Mouse (Mus musculus) adrenal gland, adult 8-10 months (tissue): ENCODE results near the gene Ugt1a10. TPM values are rescaled to one million over a fixed set of nuclear protein-coding genes. Genes with fewer than 3 reads are reported as not detected.

Experiments
- DNase-seq: peaks from one replicate; pipeline ENCODE4 v3.0.0; 2022
- total RNA-seq, 4 experiments: library from RNA; stranded (reverse); gene quantifications; 2 replicates each; pipeline ENCODE4 v1.2.4; 2022

Ugt1a10 gene
- total RNA-seq, 4 experiments from 2014 or later = not detected

- no peak for DNase-seq
Measured at GRCm38 (mm10) chr1:88231803-88232499, 176.8 kb downstream of the Ugt1a10 start.

- no peak for DNase-seq
Measured at GRCm38 (mm10) chr1:88232664-88233380, 177.6 kb downstream of the Ugt1a10 start.

DNA sequence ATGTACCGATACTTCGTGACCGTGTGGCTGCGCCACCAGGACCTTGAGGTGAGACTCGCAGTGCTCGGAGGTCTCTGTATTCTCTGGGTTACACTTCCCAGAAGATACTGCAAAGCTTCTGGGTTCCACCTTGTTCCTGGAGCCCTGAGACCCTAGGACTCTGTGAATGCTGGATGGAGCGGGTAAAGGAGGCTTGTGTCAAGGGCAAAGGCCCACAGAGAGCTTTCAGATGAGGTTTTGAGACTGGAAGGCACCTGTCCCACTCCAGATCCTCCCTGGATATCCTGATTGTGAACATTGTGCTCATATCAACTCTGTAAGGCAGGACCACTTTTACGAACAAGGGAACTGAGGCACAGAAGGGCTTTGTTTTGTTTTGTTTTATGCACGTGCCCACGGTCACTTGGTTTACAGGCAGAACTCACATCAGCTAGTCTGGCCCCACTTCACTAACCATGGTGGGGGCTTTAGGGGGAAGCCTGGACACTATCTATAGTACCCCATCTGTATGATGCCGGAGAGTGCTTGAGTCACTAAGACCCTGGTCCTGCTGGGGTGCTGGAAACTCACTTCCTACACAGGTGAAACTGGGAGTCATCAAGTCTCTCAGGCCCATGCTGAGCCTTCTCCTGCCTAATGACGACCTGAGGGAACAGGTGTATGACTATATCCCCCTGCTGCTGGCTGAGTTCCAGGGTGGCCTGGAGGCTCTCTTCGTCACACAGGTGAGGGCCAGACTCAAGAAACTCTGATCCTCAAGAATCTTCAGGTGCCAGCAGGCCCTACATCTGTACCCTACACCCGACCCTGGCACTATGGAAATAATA lies 178.4 kb downstream of the Ugt1a10 start:
- DNase-seq = no peak

DNA sequence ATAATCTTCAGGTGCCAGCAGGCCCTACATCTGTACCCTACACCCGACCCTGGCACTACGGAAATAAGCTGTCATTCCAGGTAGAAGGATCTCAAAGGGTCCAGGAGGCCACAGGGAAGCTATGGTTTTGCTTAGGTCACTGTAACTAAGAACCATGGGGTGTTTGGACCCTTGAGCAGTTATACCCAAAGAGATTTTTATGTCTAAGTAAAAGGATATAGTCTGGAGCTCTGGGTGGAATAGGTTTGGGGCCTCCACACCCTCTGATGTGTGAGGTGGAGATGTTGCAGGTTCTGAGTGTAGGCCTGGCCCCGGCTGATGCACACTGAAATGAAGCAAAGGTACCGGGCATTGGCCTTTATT lies 179.0 kb downstream of the Ugt1a10 start:
- DNase-seq = no peak

DNA sequence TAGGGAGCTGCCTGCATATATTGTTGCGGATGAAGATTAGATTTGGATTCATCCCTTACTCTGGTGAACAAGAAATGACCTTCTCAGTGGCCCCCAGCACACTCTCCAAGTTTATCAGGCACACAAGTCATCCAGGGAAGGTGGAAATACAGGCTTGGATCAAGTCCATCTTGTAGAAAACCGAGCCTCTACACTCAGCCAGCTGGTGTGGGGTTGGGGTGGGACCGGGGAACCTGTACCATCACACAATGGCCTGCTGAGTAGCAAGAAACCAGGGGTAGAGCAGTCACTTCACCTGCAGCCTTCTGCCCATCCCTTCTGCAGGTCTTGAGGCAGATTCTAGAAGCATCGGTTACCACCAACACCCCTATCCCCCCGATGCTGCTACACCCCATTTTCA lies 179.5 kb downstream of the Ugt1a10 start:
- no peak for DNase-seq

DNA sequence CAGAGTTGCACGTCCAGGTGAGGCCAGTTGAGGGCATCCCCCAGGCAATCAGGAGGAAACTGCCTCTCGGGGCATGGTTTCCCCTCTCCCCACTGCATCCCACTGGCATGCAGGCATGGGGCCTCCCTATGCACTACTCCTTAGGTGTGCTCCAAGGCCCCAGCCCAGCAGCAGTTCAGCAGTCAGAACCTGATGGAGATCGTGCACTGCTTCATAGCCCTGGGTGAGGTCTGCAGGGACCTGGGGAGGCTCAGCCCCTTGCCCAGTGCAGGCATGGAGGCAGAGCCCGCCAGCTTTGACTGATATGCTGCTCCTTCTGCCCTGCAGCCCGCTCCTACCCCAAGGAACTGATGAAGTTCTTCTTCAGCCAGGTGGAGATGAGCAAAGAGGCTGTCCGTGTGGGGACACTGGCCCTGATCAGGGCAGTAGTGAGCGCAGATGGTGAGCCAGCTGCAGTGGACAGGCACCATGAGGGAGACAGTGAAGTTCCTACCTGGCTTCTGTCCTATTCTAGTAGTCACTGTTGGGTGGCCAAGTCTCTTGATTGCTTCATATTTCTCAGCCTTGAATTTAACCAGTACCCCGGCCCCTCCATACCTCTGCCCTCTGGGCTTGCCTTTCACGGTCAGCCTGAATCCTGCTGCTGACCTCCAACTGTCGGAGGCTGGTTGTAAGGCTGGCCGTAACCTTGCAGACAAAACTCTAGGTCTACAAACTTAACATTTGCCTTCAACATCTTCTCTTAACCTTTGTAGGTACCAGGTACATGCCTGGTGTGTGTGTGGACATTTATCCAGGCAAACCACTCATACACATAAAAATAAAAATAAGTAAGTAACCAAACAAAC lies 180.1 kb downstream of the Ugt1a10 start:
- DNase-seq = no peak

GRCm38 (mm10) chr1:88235894-88236415 lies 180.8 kb downstream of the Ugt1a10 start:
- DNase-seq = no peak

GRCm38 (mm10) chr1:88237311-88237710 lies 182.1 kb downstream of the Ugt1a10 start:
- DNase-seq = no peak

- DNase-seq = no peak
Measured at GRCm38 (mm10) chr1:88238771-88239170, 183.6 kb downstream of the Ugt1a10 start.

DNA sequence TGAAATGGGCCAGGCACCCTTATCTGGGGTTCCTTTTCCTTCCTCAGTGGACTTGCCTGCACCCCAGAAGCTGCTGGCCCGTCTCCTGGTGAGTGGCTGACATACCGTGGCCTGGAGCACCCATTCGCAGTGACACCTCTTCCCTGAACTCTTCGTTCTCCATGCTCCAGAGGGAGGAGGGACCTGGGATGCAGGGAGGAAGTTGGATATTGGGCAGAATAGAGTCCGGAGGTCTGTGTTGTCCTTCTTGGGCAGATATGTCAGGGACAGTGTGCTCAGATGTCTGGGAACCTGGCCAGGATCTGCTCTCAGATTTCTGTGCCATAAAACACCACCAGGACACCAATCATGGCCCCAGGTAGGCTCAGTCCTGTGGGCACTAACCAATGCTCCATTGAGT lies 184.9 kb downstream of the Ugt1a10 start:
- DNase-seq = no peak

DNA sequence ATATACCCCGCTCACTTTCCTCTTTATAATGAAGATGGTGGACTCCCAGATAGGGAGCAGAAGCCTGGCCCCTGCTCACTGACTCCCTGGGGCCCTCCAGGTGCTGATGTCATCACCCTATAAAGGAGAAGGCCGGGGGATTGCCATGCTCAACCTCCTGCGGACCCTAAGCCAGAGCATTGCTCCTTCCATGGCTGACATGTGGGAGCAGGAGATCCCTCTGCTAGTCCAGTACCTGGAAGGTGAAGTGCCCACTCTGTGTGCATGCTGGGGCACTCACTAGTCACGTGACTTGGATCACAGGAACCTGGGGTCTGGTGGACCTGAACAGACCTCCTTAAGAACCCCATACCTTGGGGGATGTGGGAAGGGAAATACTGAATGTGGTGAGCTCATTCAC lies 185.4 kb downstream of the Ugt1a10 start:
- DNase-seq = no peak

DNA sequence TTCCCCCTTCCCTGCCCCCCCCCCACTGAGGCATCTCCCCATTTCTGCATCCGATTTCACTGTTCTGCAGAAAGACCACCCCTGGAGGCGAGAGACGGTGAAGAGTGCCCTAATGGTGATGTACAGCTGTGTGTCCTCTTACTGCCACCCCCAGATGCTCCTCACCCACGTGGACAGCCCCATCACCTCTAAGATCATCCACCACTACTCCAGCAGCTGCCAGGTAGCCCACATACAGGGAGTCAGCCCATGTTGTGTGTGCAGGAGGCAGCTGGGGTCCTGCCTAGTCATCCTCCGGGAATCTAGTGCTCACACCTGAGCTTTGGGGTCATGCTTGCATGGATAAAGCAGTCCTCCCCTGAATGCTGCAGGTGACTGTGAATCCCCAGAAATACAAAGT lies 188.7 kb downstream of the Ugt1a10 start:
- no peak for DNase-seq

- no peak for DNase-seq
Measured at GRCm38 (mm10) chr1:88245881-88246280, 190.7 kb downstream of the Ugt1a10 start.

GRCm38 (mm10) chr1:88246386-88246785 lies 191.2 kb downstream of the Ugt1a10 start:
- no peak for DNase-seq

GRCm38 (mm10) chr1:88247660-88248059 lies 192.5 kb downstream of the Ugt1a10 start:
- DNase-seq = no peak

- no peak for DNase-seq
Measured at GRCm38 (mm10) chr1:88248658-88249057, 193.5 kb downstream of the Ugt1a10 start.

GRCm38 (mm10) chr1:88249596-88249995 lies 194.4 kb downstream of the Ugt1a10 start:
- DNase-seq = no peak

- no peak for DNase-seq
Measured at GRCm38 (mm10) chr1:88250023-88250422, 194.8 kb downstream of the Ugt1a10 start.

DNA sequence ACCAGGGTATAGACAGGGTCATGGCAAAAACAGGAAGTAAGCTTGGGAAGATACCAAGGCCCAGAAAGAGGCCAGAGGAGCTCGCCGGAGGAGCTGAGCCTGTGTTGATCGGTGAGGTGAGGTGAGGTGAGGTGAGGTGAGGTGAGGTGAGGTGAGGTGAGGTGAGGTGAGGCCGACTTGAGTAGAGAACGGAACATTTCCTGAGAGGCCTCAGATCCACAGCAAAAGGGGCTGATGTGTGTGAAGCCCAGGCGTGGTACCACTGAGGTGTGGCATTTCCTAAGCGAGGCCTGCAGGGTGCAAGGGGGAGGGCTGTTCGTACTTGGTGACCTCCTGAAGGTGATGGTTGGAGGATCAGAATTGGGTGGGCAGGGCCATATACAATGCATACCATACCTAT lies 197.9 kb downstream of the Ugt1a10 start:
- no peak for DNase-seq

- no peak for DNase-seq
Measured at GRCm38 (mm10) chr1:88253540-88253939, 198.4 kb downstream of the Ugt1a10 start.

- DNase-seq = no peak
Measured at GRCm38 (mm10) chr1:88254793-88255465, 199.7 kb downstream of the Ugt1a10 start.

- DNase-seq = no peak
Measured at GRCm38 (mm10) chr1:88255466-88255857, 200.3 kb downstream of the Ugt1a10 start.
